Mouse (Mus musculus): ENCODE measurements around the gene Cmbl. TPM values are rescaled to one million over a fixed set of nuclear protein-coding genes. Genes with fewer than 3 reads are reported as not detected.

The Cmbl gene
- polyA plus RNA-seq, 1 experiment from 2014 or later = 11.1 TPM

- Histone ChIP-seq H3K27me3 (no peaks in the 10 kb centered on the region), H3K4me2 (no peak overlapping the region), H3K4me1 (replicated peaks) (peaks cover 13% of the 10 kb centered on the region), H3K27ac (replicated peaks) (no peak overlapping the region), H3K9me3 (no peaks in the 10 kb centered on the region), H3K9ac (no peak overlapping the region), H3K36me3 (no peaks in the 10 kb centered on the region), H3K4me3 (no peak overlapping the region)
- 14% methylated on average over 3 of the region's 3 CpGs for WGBS
- ATAC-seq (ENCODE audit: low FRiP score, low read depth) = no peak
These were observed 21.9 kb upstream of the Cmbl start for GRCm38 (mm10) chr15:31543246-31543645.

- no peak for ATAC-seq (ENCODE audit: low FRiP score, low read depth)
- 63% methylated on average over 1 of the region's 1 CpGs for WGBS
- Histone ChIP-seq H3K4me1 (replicated peaks) (peaks cover 13% of the 10 kb centered on the region), H3K36me3 (no peaks in the 10 kb centered on the region), H3K4me3 (no peak overlapping the region), H3K27ac (replicated peaks) (no peak overlapping the region), H3K9me3 (no peaks in the 10 kb centered on the region), H3K9ac (no peak overlapping the region), H3K4me2 (no peak overlapping the region), H3K27me3 (no peaks in the 10 kb centered on the region)
These were observed 20.1 kb upstream of the Cmbl start for GRCm38 (mm10) chr15:31545058-31545457.

- Histone ChIP-seq H3K4me1 (replicated peaks) (peaks cover 13% of the 10 kb centered on the region), H3K27ac (replicated peaks) (no peak overlapping the region), H3K27me3 (no peaks in the 10 kb centered on the region), H3K4me2 (no peak overlapping the region), H3K4me3 (no peak overlapping the region), H3K9ac (no peak overlapping the region), H3K9me3 (no peaks in the 10 kb centered on the region), H3K36me3 (no peaks in the 10 kb centered on the region)
- 80% methylated on average over 6 of the region's 6 CpGs for WGBS
- ATAC-seq (ENCODE audit: low FRiP score, low read depth) = no peak
These were observed 18.9 kb upstream of the Cmbl start for GRCm38 (mm10) chr15:31546291-31546690.

GRCm38 (mm10) chr15:31547421-31547820 is 17.8 kb upstream of the Cmbl start:
- Histone ChIP-seq H3K36me3 (no peaks in the 10 kb centered on the region), H3K27me3 (no peaks in the 10 kb centered on the region), H3K9me3 (no peaks in the 10 kb centered on the region), H3K4me2 (no peak overlapping the region), H3K4me3 (no peak overlapping the region), H3K9ac (no peak overlapping the region), H3K4me1 (replicated peaks) (peaks cover 4% of the 10 kb centered on the region), H3K27ac (replicated peaks) (no peak overlapping the region)
- ATAC-seq (ENCODE audit: low FRiP score, low read depth) = no peak
- WGBS = 87% methylated on average over 5 of the region's 5 CpGs

GRCm38 (mm10) chr15:31550381-31550780 is 14.8 kb upstream of the Cmbl start:
- no peaks in the 10 kb centered on the region for H3K4me1 ChIP-seq (replicated peaks)
- H3K9me3 ChIP-seq = no peaks in the 10 kb centered on the region
- no peak overlapping the region for H3K9ac ChIP-seq
- no peak overlapping the region for H3K4me2 ChIP-seq
- no peaks in the 10 kb centered on the region for H3K27me3 ChIP-seq
- no peaks in the 10 kb centered on the region for H3K36me3 ChIP-seq
- no peak overlapping the region for H3K4me3 ChIP-seq
- WGBS = 78% methylated on average over 4 of the region's 4 CpGs
- no peak overlapping the region for H3K27ac ChIP-seq (replicated peaks)
- ATAC-seq (ENCODE audit: low FRiP score, low read depth) = no peak

- Histone ChIP-seq H3K9me3 (no peaks in the 10 kb centered on the region), H3K36me3 (no peaks in the 10 kb centered on the region), H3K4me3 (no peak overlapping the region), H3K9ac (no peak overlapping the region), H3K27me3 (no peaks in the 10 kb centered on the region), H3K4me2 (no peak overlapping the region), H3K27ac (replicated peaks) (no peak overlapping the region), H3K4me1 (replicated peaks) (no peaks in the 10 kb centered on the region)
- WGBS = 81% methylated on average over 2 of the region's 2 CpGs
- ATAC-seq (ENCODE audit: low FRiP score, low read depth) = no peak
These were observed 10.3 kb upstream of the Cmbl start for GRCm38 (mm10) chr15:31554855-31555254.

- WGBS = 59% methylated on average over 6 of the region's 6 CpGs
- Histone ChIP-seq H3K9me3 (no peaks in the 10 kb centered on the region), H3K27ac (replicated peaks) (no peak overlapping the region), H3K4me2 (no peak overlapping the region), H3K4me1 (replicated peaks) (no peaks in the 10 kb centered on the region), H3K27me3 (no peaks in the 10 kb centered on the region), H3K4me3 (no peak overlapping the region), H3K36me3 (no peaks in the 10 kb centered on the region), H3K9ac (no peak overlapping the region)
- ATAC-seq (ENCODE audit: low FRiP score, low read depth) = no peak
These were observed 3.8 kb upstream of the Cmbl start for GRCm38 (mm10) chr15:31561390-31561789.

GRCm38 (mm10) chr15:31561976-31562375 is 3.2 kb upstream of the Cmbl start:
- no peaks in the 10 kb centered on the region for H3K4me1 ChIP-seq (replicated peaks)
- no peaks in the 10 kb centered on the region for H3K27me3 ChIP-seq
- H3K9me3 ChIP-seq = no peaks in the 10 kb centered on the region
- H3K36me3 ChIP-seq = no peaks in the 10 kb centered on the region
- H3K4me2 ChIP-seq = no peak overlapping the region
- H3K9ac ChIP-seq = no peak overlapping the region
- ATAC-seq (ENCODE audit: low FRiP score, low read depth) = no peak
- 91% methylated on average over 4 of the region's 4 CpGs for WGBS
- H3K4me3 ChIP-seq = no peak overlapping the region
- H3K27ac ChIP-seq (replicated peaks) = no peak overlapping the region

GRCm38 (mm10) chr15:31562847-31563246 is 2.3 kb upstream of the Cmbl start:
- Histone ChIP-seq H3K4me2 (no peak overlapping the region), H3K4me3 (no peak overlapping the region), H3K9ac (no peak overlapping the region), H3K27ac (replicated peaks) (no peak overlapping the region), H3K4me1 (replicated peaks) (no peaks in the 10 kb centered on the region), H3K9me3 (no peaks in the 10 kb centered on the region), H3K27me3 (no peaks in the 10 kb centered on the region), H3K36me3 (no peaks in the 10 kb centered on the region)
- no peak for ATAC-seq (ENCODE audit: low FRiP score, low read depth)
- 86% methylated on average over 8 of the region's 8 CpGs for WGBS

GRCm38 (mm10) chr15:31563577-31564546 is 1.3 kb upstream of the Cmbl start:
- Histone ChIP-seq H3K9ac (no peak overlapping the region), H3K27ac (replicated peaks) (no peak overlapping the region), H3K4me2 (no peak overlapping the region), H3K9me3 (no peaks in the 10 kb centered on the region), H3K4me3 (no peak overlapping the region), H3K36me3 (no peaks in the 10 kb centered on the region), H3K27me3 (no peaks in the 10 kb centered on the region), H3K4me1 (replicated peaks) (no peaks in the 10 kb centered on the region; the same call in 1 of the 2 replicates)
- no peak for ATAC-seq (ENCODE audit: low FRiP score, low read depth)
- 80% methylated on average over 19 of the region's 19 CpGs for WGBS

- Histone ChIP-seq H3K27me3 (no peaks in the 10 kb centered on the region), H3K36me3 (no peaks in the 10 kb centered on the region), H3K27ac (replicated peaks) (no peak overlapping the region), H3K4me3 (no peak overlapping the region), H3K9me3 (no peaks in the 10 kb centered on the region), H3K4me1 (replicated peaks) (no peaks in the 10 kb centered on the region; the same call in 1 of the 2 replicates), H3K4me2 (no peak overlapping the region), H3K9ac (no peak overlapping the region)
- no peak for ATAC-seq (ENCODE audit: low FRiP score, low read depth)
- WGBS = 76% methylated on average over 1 of the region's 1 CpGs
These were observed 597 bp downstream of the Cmbl start for GRCm38 (mm10) chr15:31565786-31566185.

- WGBS = 72% methylated on average over 7 of the region's 7 CpGs
- no peaks in the 10 kb centered on the region for H3K36me3 ChIP-seq
These were observed 2.2 kb downstream of the Cmbl start for GRCm38 (mm10) chr15:31567431-31567830.

More at GRCm38 (mm10) chr15:31567431-31567830, 2.2 kb downstream of the Cmbl start:
- Histone ChIP-seq H3K9me3 (no peaks in the 10 kb centered on the region), H3K27me3 (no peaks in the 10 kb centered on the region), H3K4me2 (no peak overlapping the region), H3K9ac (no peak overlapping the region), H3K27ac (replicated peaks) (no peak overlapping the region), H3K4me3 (no peak overlapping the region), H3K4me1 (replicated peaks) (no peaks in the 10 kb centered on the region; the same call in 1 of the 2 replicates)
- no peak for ATAC-seq (ENCODE audit: low FRiP score, low read depth)
